Mouse (Mus musculus): ENCODE results near the gene Tmem174. TPM values are rescaled to one million over a fixed set of nuclear protein-coding genes. Genes with fewer than 3 reads are reported as not detected.

The Tmem174 gene
- not detected in 2 replicates for polyA plus RNA-seq (2016; fragmentation: Nextera tagmentation; extraction: Ambion mirVana)

- H3K4me3 ChIP-seq: 0 out of 2 replicates have a peak within 1 kb of the TSS, but pooled peaks have one; percentile 10
- 91% methylated on average over 12 of the region's 12 CpGs for WGBS
- no peak within 1 kb of the TSS for H3K27ac ChIP-seq
- no peaks in the 10 kb centered on the region for H3K9me3 ChIP-seq (replicated peaks)
- H3K4me1 ChIP-seq: peaks cover 9% of the 10 kb centered on the region
- peaks cover 35% of the 10 kb centered on the region for H3K27me3 ChIP-seq (ENCODE audit: low read depth, poor library complexity, severe bottlenecking)
- DNase-seq (ENCODE audit: low spot score): no peak
- H3K36me3 ChIP-seq: no peaks in the 10 kb centered on the region
These were observed at the start of gene Tmem174 for GRCm38 (mm10) chr13:98637145-98637544. Gene Tmem174, minus strand, starts transcription at chr13:98637410.

- Histone ChIP-seq H3K4me1 (peaks cover 30% of the 10 kb centered on the region), H3K36me3 (no peaks in the 10 kb centered on the region), H3K4me3 (no peak overlapping the region), H3K27ac (peak overlapping the region; percentile 12; the same call in 1 of the 2 replicates), H3K9me3 (replicated peaks) (no peaks in the 10 kb centered on the region), H3K27me3 (ENCODE audit: low read depth, poor library complexity, severe bottlenecking) (peaks cover 10% of the 10 kb centered on the region; the same call in 1 of the 2 replicates)
- no peak for DNase-seq (ENCODE audit: low spot score)
- WGBS: 60% methylated on average over 9 of the region's 9 CpGs
These were observed 47.1 kb upstream of the Tmem174 start for GRCm38 (mm10) chr13:98684144-98684900.

DNA sequence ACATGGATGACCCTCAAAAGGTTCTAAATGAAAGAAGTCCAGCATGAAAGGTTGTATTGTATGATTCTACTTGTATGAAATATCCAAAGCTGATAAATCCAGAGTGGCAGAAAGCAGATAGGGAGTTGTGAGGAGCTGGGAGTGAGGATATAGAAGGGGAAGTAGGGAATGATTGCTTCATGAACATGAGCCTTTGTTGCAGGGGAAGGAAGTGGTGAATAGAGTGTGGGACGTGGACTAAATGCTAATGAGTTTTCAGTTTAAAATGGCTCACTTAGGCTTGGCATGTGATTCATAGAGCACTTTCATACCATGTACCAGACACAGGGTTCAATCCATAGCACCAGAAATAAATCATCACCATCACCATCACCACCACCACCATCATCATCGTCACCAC lies 46.2 kb upstream of the Tmem174 start:
- 93% methylated on average over 2 of the region's 2 CpGs for WGBS

GRCm38 (mm10) chr13:98680470-98681060 lies 43.4 kb upstream of the Tmem174 start:
- WGBS: 84% methylated on average over 5 of the region's 5 CpGs
- H3K36me3 ChIP-seq: no peaks in the 10 kb centered on the region
- DNase-seq (ENCODE audit: low spot score): no peak
- no peaks in the 10 kb centered on the region for H3K9me3 ChIP-seq (replicated peaks)
- H3K4me1 ChIP-seq: peaks cover 30% of the 10 kb centered on the region
- H3K27me3 ChIP-seq (ENCODE audit: low read depth, poor library complexity, severe bottlenecking): peaks cover 9% of the 10 kb centered on the region; the same call in 1 of the 2 replicates
- H3K4me3 ChIP-seq: no peak overlapping the region
- H3K27ac ChIP-seq: no peak overlapping the region

More for the DNA sequence above, 46.2 kb upstream of the Tmem174 start:
- peaks cover 35% of the 10 kb centered on the region for H3K4me1 ChIP-seq
- H3K36me3 ChIP-seq: no peaks in the 10 kb centered on the region
- peaks cover 10% of the 10 kb centered on the region; the same call in 1 of the 2 replicates for H3K27me3 ChIP-seq (ENCODE audit: low read depth, poor library complexity, severe bottlenecking)
- no peaks in the 10 kb centered on the region for H3K9me3 ChIP-seq (replicated peaks)
- H3K27ac ChIP-seq: no peak overlapping the region
- no peak for DNase-seq (ENCODE audit: low spot score)
- no peak overlapping the region for H3K4me3 ChIP-seq

GRCm38 (mm10) chr13:98679631-98680041 lies 42.4 kb upstream of the Tmem174 start:
- no peak for DNase-seq (ENCODE audit: low spot score)

DNA sequence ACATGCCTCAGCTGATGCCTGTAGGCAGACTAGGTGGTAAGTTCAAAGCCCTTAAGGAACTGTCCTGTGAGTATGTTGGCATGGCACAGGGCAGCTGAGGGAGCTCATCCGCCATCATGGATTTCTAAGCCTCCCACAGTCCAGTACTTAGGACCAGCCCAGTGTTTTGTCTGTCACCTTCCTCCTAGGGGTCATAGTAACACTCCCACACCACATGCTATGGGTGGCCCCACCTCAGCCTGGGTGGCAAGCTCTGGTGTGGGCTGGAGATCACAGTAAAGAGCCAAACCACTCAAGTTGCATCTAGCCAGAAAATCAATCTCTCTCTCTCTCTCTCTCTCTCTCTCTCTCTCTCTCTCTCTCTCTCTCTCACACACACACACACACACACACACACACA lies 42.0 kb upstream of the Tmem174 start:
- 86% methylated on average over 1 of the region's 1 CpGs for WGBS
- no peak overlapping the region for H3K4me3 ChIP-seq
- peaks cover 9% of the 10 kb centered on the region; the same call in 1 of the 2 replicates for H3K27me3 ChIP-seq (ENCODE audit: low read depth, poor library complexity, severe bottlenecking)
- no peaks in the 10 kb centered on the region for H3K36me3 ChIP-seq
- no peak for DNase-seq (ENCODE audit: low spot score)
- H3K27ac ChIP-seq: 0 out of 2 replicates have a peak overlapping the region, but pooled peaks have one; percentile 46
- H3K9me3 ChIP-seq (replicated peaks): no peaks in the 10 kb centered on the region
- peaks cover 24% of the 10 kb centered on the region for H3K4me1 ChIP-seq

More at GRCm38 (mm10) chr13:98679631-98680041, 42.4 kb upstream of the Tmem174 start:
- H3K27me3 ChIP-seq (ENCODE audit: low read depth, poor library complexity, severe bottlenecking): peaks cover 9% of the 10 kb centered on the region; the same call in 1 of the 2 replicates
- H3K4me1 ChIP-seq: peaks cover 26% of the 10 kb centered on the region
- no peak overlapping the region for H3K4me3 ChIP-seq
- no peaks in the 10 kb centered on the region for H3K9me3 ChIP-seq (replicated peaks)
- H3K36me3 ChIP-seq: no peaks in the 10 kb centered on the region
- peak overlapping the region; percentile 46; the same call in 1 of the 2 replicates for H3K27ac ChIP-seq
- 62% methylated on average over 4 of the region's 4 CpGs for WGBS

- no peak for DNase-seq (ENCODE audit: low spot score)
- H3K27me3 ChIP-seq (ENCODE audit: low read depth, poor library complexity, severe bottlenecking): 0 out of 2 replicates have a peak, but pooled peaks cover 4% of the 10 kb centered on the region
These were observed 36.7 kb upstream of the Tmem174 start for GRCm38 (mm10) chr13:98673922-98674321.

DNA sequence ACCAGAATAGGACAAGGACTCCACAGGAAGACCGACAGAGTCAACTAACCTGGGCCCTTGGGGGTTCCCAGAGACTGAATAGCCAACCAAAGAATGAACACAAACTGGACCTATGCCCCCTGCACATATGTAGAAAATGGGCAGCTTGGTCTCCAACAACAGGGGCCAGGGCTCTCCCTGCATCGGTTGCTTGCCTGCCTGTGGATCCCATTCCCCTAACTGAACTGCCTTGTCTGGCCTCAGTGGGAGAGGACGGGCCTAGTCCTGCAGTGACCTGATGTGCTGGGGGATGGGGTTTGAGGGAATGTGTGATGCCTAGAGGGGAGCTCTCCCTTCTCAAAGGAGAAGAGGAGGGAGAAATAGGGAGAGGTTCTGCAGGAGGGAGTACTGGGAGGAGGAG lies 32.1 kb upstream of the Tmem174 start:
- H3K27me3 ChIP-seq (ENCODE audit: low read depth, poor library complexity, severe bottlenecking): no peaks in the 10 kb centered on the region
- H3K4me1 ChIP-seq: no peaks in the 10 kb centered on the region
- no peaks in the 10 kb centered on the region for H3K9me3 ChIP-seq (replicated peaks)
- no peak overlapping the region for H3K4me3 ChIP-seq
- no peaks in the 10 kb centered on the region for H3K36me3 ChIP-seq
- H3K27ac ChIP-seq: no peak overlapping the region
- 63% methylated on average over 3 of the region's 3 CpGs for WGBS
- no peak for DNase-seq (ENCODE audit: low spot score)

More at GRCm38 (mm10) chr13:98673922-98674321, 36.7 kb upstream of the Tmem174 start:
- Histone ChIP-seq H3K36me3 (no peaks in the 10 kb centered on the region), H3K4me3 (no peak overlapping the region), H3K27ac (no peak overlapping the region), H3K9me3 (replicated peaks) (no peaks in the 10 kb centered on the region), H3K4me1 (0 out of 2 replicates have a peak, but pooled peaks cover 2% of the 10 kb centered on the region)
- 75% methylated on average over 4 of the region's 4 CpGs for WGBS

DNA sequence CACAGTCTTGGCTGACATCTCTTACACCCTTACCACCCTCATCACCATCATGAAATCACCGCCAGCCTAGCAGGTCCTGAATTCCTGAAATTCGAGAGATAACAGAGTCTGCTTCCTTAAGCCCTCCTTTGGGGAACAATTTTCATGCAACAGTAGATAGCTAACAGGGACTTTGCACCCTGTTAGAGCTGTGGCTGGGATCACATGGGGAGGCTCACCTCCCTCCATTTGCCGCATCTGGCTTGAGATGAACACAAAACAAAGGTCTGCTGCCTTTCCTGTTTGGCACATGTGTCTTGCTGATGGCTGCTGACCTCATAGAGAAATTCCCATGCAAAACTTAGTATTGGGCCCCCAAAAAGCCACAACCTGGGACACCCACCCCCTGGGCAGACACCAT lies 30.1 kb upstream of the Tmem174 start:
- Histone ChIP-seq H3K9me3 (replicated peaks) (no peaks in the 10 kb centered on the region), H3K4me3 (no peak overlapping the region), H3K4me1 (no peaks in the 10 kb centered on the region), H3K27me3 (ENCODE audit: low read depth, poor library complexity, severe bottlenecking) (no peaks in the 10 kb centered on the region), H3K27ac (no peak overlapping the region), H3K36me3 (no peaks in the 10 kb centered on the region)
- 83% methylated on average over 3 of the region's 3 CpGs for WGBS
- no peak for DNase-seq (ENCODE audit: low spot score)

DNA sequence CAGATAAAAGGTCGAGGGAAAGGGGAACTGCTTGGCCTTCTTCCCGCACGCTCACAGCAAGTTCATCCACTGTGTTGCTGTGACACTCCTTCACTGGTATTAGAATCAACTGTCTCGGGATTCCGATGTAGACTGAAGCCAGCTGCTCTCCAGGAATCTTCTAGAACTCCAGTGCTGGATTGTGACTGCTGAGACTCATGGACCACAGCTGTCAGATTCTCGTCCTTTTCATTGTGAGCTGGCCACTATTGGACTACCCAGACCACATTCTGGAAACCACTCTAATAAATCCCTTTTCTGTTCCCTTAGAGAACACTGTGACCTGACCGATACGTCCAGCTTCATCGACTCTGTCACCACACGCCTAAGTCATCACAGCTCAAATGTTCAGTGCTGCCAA lies 28.0 kb upstream of the Tmem174 start:
- Histone ChIP-seq H3K36me3 (no peaks in the 10 kb centered on the region), H3K27ac (no peak overlapping the region), H3K4me1 (no peaks in the 10 kb centered on the region), H3K9me3 (replicated peaks) (no peaks in the 10 kb centered on the region; the same call in 1 of the 2 replicates), H3K4me3 (no peak overlapping the region), H3K27me3 (ENCODE audit: low read depth, poor library complexity, severe bottlenecking) (no peaks in the 10 kb centered on the region)
- DNase-seq (ENCODE audit: low spot score): no peak
- WGBS: 93% methylated on average over 10 of the region's 10 CpGs

DNA sequence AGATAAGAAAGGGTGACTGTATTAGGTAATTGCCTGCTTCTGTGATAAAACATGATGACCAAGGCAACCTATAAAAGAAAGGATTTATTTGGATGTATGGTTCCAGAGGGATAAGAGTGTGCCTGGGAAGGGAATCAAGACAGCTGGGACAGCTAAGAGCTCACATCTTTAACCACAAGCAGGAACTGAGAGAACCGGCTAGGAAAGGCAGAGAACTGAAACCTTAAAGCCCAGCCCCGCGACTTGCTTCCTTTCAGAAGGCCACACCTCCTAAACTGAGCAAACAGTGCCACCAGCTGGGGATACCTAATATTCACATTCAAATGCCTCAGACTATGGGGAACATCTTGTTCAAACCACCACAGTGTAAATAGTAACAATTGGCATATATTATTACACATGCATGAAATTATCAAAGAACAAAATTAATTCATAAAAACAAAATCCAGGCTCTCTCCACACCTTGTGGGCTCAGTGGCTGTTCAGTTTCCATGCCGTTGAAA lies 25.0 kb upstream of the Tmem174 start:
- no peak for DNase-seq (ENCODE audit: low spot score)
- Histone ChIP-seq H3K27me3 (ENCODE audit: low read depth, poor library complexity, severe bottlenecking) (no peaks in the 10 kb centered on the region), H3K4me1 (no peaks in the 10 kb centered on the region), H3K27ac (no peak overlapping the region), H3K9me3 (replicated peaks) (no peaks in the 10 kb centered on the region; the same call in 1 of the 2 replicates), H3K4me3 (no peak overlapping the region), H3K36me3 (no peaks in the 10 kb centered on the region)
- WGBS: 81% methylated on average over 4 of the region's 4 CpGs

DNA sequence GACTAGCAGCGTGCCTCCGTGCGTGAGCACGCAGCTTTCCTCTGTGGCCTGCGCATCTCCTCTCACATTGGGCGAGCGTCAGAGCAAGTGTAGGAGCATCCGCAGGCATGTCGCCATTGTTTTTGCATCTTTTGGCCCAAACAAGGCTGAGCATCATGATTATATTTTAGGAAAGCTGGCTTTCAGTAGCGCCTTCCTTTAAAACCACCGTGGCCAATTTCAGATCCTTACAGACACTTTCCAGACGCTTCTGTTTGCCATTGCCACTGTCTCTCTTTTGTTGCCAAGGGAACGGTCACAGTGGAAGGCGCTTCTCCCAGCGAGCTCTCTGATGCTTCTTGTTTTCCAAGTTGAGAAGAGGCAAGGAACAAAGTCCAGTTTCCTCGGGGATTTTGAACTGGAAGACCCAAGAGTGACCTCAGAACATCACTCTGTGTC lies 18.8 kb upstream of the Tmem174 start:
- WGBS: 90% methylated on average over 16 of the region's 16 CpGs
- Histone ChIP-seq H3K9me3 (replicated peaks) (no peaks in the 10 kb centered on the region), H3K4me3 (no peak overlapping the region), H3K36me3 (no peaks in the 10 kb centered on the region), H3K27ac (no peak overlapping the region), H3K4me1 (peaks cover 14% of the 10 kb centered on the region), H3K27me3 (ENCODE audit: low read depth, poor library complexity, severe bottlenecking) (no peaks in the 10 kb centered on the region)
- DNase-seq (ENCODE audit: low spot score): no peak

GRCm38 (mm10) chr13:98655346-98655745 lies 18.1 kb upstream of the Tmem174 start:
- DNase-seq (ENCODE audit: low spot score): no peak
- WGBS: 88% methylated on average over 4 of the region's 4 CpGs
- H3K9me3 ChIP-seq (replicated peaks): no peaks in the 10 kb centered on the region

More at GRCm38 (mm10) chr13:98655346-98655745, 18.1 kb upstream of the Tmem174 start:
- no peaks in the 10 kb centered on the region for H3K36me3 ChIP-seq
- H3K4me1 ChIP-seq: peaks cover 14% of the 10 kb centered on the region
- no peak overlapping the region for H3K27ac ChIP-seq
- H3K4me3 ChIP-seq: no peak overlapping the region
- no peaks in the 10 kb centered on the region for H3K27me3 ChIP-seq (ENCODE audit: low read depth, poor library complexity, severe bottlenecking)
